Mouse (Mus musculus) retina, adult 2 months (tissue): Measurements from ENCODE around the gene Wdr12.
A peak's percentile ranks its signal among the peaks of the same experiment; 100 is the strongest.
"Not testable (repeated sequence)": the region's sequence is repeated elsewhere in the genome, so short reads cannot be mapped to it uniquely, and the experiment has no call there.

Experiments
- DNase-seq: peaks from one replicate; pipeline ENCODE4 v3.0.0-alpha.2; 2012; ENCODE audit warnings: low read depth, low spot score

Wdr12 gene

DNA sequence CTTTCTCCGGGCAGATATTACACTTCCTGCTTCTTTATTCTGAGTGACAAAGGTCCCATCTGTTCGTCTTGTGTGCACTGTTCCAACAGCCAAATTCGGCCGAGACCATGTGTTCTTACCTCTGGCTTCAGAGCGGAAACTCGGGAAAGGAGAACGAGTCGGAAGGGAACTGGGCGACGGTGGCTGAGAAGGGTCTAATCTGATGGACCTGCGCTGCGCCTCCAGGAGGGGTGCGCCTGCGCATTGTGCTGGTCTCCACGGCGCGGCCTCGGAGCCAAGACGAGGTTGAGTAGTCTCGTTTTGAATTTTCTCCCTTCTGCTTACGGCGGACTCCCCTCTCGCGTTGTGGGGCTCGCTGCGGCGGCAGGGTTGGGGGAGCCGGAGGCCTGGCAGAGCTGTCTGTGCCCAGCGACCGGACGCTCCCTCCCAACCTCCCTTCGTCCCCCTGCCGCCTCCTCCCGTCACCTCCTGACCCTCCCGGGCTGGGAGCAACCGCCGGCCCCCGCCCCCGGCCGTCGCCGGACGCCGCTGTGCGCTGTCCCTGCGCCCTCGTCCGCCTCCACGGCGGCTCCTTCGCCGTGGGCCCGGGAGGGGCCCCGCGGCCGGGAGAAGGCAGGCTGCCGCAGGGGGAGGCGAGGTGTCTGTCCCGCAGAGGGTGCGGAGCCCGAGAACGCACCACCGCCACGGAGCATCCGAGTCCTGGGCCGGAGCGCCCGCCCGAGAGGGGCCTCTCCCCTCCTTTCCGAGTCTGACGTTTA, at the start of gene Wdr12, which contains the start of gene Carf:
Gene Wdr12 (minus strand): TSS at position 622 of the 758 bp plus-strand sequence.
Gene Carf (plus strand): TSS at position 224 of the 758 bp plus-strand sequence.
- peak; percentile 93 for DNase-seq

DNA sequence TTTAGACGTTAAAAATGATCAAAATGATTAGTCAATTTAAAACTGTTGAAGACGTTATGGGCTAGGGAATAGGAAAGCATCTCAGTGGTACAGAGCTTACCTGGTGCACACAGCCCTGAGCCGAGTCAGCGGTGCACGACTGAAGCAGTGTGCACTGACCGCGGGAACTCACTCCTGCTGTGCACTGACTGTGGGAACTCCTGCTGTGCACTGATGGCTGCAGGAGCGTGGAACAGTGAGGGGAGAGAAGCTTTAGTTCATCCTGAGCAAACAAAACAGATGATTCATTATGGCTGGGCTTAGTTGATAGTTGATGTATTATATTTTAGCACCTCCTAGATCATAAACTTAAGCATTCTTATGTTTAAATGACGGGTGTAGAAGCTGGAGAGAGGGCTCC, 38.9 kb upstream of the Wdr12 start:
- DNase-seq, result no peak

DNA sequence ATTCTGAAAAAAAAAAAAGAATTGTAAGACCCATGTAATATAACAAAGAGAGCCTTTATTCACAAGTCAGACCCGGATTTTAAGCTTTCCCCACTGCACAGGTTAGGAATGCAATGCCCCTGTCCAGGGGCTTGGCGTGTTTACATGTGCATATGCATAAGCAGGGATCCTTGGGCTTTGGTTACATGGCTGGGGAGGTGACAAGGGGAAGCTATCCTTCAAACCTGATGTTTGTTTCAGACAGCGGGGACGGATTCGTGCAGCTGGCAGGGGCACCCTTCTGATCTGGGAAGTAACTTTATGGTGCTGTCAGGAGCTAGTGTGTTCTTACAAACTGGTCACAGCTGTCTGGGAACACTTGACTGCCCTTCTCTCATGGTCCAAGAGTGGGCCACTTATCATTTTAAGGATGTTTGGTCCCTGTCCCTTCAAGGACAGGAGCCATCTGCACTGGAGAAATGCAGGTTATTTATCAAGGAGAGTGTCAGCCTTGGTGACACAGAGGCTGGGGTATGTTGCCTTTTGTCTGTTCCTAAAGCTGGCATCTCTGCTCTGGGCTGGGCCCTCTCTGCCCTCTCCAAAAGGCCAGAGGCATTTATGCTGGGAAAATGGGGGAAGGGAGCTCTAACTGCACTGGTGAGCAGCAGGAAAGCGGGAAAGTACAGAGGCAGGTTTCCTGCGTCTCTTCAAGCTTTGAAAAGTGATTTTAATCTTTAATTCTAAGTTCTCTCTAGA, 19.4 kb upstream of the Wdr12 start:
- no peak for DNase-seq

DNA sequence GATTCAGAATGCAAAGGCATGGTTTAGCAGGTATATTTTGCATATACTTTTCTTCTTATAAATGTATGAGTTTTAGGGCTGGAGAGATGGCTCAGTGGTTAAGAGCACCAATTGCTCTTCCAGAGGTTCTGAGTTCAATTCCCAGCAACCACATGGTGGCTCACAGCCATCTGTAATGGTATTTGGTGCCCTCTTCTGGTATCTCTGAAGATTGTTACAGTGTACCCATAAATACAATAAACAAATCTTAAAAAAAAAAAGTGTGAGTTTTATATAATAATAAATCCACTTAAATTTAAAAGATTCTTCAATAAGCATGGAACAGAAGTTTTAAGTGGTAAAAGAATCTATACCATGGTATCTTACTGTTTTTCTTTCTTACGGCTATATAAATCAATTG, 6.1 kb upstream of the Wdr12 start:
- DNase-seq, result no peak

DNA sequence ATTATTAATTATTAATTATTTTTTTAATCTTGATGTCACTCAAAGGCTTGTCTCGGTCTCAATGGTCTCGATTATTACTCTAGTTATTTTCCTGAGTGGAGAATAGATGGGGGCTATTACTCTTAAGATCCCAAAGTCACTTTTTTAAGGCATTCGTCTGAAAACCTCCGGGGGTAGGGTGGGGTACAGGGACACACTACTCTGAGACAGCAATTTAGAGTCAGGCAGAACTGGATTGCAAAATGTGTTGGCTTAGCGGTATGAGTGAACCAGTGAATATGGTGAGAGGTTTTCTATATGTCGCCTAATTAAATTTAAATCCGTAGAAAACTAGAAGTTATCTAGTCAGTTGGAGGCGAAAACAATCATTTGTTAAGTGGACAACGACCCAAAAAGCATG, 394 bp upstream of the Wdr12 start:
- no peak for DNase-seq

DNA sequence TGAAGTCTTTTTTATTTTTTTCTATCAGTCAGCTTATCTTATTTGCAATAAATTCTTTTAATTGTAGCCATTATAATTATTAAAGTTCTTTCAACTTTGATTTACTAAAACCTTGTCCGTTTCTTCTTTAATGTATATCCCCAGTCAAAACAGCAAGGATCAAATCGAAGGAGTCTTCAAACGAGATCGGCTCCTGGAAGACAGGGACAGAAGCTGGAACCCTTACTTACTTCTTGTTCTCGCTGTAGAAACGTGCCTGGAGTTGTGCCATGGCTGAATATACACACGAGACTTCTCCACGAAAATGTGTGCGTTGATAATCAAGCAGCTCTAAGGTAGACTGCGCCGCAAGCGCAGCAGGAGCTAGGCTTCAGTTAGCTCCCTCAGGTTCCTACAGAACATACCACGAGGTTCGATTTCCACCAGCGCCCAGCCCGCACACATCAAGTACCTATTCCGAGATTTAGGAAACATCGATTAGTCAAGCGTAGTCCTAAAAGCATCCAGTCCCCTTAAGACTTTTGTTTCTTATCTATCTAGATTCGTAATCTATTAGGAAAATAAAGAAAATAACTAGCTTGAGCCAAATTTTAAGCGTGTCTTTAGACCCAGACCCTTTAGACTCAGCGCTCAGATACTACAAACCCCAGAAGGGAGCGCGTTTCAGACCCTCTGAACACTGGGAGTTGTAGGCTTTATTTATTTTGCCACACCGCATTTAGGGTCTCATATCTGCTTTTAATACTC, 995 bp downstream of the Wdr12 start:
- DNase-seq, result no peak

DNA sequence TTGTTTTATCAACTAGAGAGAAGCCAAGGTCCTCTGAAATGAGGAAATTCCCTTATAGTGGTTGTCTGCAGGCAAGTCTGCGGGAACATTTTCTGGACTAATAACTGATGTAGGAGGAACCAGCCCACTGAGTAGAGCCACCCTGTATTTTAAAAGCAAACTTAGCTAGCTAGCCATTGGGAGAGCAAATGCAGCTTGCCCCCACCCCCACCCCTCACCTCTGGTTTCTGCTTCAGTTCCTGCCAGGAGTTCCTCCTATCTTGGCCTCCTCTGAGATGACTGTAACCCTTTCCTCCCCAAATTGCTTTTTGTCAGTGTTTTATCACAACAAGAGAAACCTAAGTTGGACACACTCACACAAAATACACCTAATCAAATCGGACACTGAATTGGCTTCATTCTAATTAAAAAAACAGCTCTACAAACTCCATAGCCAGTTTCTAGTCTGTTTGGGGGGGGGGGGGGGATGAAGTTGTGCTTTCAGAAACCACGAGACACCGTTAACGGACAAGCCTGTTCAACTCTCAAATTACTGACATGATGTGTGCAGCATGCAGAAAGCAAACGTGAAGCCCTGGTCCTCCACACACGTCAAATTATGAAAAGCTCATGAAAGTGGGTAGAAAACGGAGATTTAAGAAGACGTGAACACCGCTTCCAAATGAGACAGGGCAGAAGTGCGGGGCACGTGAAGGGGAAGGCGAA, 1.7 kb downstream of the Wdr12 start:
- DNase-seq, result no peak

DNA sequence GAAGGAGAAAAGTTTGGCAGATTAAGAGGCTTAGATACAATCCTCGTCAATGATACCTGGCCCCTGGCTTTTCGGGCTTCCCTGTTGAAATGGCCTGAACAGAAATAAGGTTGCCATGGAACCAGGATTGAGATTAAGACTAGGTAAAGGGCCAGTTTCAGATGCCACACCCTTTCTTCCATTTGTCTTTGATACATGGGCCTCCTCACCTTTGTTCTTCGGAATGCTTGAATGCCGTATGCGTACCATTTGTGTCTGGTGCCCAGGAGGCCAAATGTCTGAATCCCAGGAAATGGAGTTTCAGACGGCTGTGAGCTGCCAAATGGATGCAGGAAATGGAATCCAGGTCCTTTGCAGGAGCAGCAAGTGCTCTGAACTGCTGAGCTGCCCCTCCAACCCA, 22.0 kb downstream of the Wdr12 start:
- no peak for DNase-seq

DNA sequence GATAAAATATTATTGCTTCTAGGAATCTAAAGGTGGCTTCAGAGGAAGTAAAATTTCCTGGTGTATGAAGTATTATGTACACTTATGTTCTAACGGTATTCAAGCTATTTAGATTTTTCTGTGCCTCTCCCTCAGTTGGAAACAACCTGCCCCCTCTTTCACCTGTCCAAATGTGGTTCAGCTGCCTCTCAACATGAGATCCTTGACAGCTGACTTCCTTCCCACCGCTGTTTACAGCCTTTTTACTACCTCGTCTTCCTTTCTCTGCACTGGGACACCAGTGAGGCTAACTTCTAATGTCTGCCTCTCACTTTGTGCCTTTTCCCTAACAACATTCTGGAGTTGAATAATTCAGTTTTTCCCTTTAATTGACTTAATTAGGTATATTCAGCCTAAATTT, 22.9 kb downstream of the Wdr12 start:
- no peak for DNase-seq

DNA sequence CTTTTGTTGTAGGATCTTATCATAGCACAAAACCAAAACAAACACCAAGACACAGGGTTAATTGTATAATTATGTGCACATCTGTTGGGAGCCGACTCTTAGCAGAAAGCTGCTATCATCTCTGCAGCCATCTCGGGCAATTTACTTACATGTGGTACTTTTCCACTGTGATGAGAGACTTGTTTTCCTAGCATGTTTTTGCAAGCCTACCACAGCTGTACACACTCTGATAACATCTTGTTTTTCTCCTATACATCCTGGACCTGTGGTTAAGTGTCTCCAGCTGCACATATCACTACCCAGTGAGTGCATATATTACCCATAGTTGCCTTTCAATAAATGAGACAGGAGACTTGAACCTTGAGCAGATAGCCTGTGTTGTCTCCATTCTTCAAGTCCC, 23.5 kb downstream of the Wdr12 start:
- DNase-seq, result no peak

DNA sequence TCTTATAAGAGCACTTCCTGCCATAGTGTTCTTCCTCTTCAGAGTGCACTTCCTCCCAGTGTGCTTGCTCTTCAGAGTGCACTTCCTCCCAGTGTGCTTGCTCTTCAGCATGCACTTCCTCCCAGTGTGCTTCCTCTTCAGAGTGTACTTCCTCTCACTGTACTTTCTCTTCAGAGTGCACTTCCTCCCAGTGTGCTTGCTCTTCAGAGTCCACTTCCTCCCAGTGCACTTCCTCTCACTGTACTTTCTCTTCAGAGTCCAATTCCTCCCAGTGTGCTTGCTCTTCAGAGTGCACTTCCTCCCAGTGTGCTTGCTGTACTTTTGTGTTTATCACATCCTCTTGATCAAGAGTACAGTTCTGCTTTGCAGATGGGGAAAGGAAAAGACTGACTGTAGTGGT, 27.7 kb downstream of the Wdr12 start:
- DNase-seq, result not testable (repeated sequence)

DNA sequence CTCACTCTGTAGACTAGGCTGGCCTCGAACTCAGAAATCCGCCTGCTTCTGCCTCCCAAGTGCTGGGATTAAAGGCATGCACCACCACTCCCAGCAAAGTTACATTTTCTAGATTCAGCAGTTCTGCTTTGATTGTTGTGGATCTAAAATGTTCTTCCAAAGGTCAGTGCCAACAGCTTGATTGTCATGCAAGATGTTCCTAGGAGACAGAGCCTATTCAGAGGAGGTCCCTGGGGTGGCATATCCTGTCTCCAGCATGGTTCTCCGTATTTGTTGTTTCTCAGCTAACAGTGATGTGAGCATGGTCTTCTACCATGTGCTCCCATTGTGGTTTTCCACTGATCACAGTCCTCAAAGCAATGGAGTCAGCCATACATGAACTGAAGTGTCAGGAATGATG, 42.1 kb downstream of the Wdr12 start:
- no peak for DNase-seq

DNA sequence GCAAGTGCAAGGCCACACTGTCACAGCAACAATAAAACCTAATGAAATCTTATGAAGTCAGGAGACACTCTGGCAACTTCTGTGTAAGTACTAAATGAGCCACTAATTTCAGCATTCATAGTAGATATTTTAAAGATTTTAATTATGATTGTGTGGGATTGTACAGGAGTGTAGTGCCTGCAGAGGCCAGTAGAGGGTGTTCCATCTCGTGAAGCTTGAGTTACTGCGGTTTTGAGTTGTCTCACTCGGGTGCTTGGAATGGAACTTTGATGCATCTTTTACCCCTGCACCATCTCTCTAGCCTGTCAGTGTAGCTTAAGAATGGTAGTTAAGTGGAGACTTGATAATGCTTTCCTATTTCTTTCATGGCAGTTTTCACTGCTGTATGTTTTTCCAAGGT, 43.8 kb downstream of the Wdr12 start:
- no peak for DNase-seq

DNA sequence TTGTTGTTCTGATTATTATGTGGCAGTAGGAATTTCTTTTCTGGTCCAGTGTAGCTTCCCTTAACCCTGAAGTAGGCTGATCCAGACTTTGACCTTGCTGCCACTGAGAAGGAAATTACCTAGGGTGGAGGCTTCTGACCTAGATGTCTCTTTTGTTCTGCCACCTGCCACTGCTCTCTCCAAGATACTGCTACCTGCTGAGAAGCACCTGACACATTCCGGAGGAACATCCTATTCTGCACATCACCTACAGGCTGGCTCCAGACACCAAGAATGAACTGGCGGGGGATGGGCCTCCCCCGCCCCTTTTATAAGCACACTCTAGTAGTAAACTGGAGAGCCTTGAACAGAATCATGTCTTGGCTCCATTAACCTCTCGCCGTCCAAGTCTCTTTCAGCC, 51.0 kb downstream of the Wdr12 start:
- DNase-seq, result not testable (repeated sequence)

DNA sequence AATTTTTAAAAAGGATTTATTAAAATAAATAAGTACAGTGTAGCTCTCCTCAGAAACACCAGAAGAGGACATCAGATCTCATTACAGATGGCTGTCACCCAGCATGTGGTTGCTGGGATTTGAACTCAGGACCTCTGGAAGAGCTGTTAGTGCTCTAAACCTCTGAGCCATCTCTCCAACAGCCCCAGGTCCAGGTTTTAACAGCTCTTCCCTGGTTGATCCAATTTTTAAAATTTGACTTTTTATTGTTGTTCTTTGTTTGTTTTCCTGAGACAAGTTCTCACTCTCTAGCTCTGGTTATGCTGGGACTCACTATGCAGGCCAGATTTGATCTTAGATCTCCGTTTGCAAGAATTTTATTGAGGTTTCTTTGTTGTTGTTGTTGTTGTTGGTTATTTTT, 53.9 kb downstream of the Wdr12 start:
- no peak for DNase-seq

DNA sequence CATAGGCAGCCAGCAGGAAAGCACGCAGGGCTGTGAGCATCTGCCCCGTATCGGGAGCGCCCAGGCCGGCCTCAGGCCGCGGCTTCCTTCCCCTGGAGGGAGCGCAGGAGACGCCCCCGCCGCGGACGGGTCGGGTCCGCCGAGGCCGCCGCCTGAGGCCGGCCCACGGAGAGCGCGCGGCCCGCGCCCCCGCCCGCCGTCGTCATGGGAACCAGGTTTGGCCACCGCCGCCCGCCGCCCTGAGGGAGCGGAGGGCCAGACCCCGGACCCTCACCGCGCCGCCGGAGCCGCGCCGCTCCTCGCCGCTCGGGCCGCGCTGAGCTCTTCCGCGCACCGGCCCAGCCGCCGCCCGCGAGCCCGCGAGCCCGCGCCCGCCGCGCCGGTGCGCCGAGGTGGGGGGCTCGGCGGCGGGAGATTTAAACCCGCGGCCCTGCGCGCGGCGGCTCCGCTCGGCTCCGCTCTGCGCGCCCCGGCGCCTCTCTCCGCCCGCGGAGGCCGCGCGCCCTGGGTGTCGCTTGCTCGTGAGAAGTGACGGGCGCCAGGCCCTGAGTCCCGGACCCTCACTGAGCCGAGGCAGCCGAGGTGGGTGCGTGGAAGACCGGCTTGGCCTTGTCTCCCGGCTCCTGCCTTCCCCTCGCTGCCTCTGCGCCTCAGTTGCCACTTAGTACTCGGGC, 55.5 kb downstream of the Wdr12 start, which contains the start of gene Ica1l:
Gene Ica1l (minus strand): TSS at position 389 of the 674 bp plus-strand sequence.
- DNase-seq, result no peak

DNA sequence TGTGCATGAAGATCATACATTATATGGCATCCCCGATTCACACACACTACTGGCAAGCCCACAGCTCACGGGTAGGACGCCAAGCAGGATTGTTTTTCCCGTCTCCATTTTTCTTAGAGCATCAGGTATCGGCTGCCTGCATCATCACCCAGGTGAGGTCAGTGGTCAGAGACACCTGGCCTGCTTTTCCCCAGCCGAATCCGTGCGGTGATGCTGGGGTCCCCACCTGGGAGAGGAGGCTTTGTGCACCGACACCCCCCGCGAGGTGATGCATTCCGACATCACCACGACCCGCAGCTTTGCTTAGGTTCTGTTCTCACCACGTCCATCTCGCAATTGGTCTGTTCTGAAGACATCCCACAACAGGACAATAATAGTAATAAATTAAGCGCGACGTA, 56.0 kb downstream of the Wdr12 start:
- DNase-seq, result no peak

DNA sequence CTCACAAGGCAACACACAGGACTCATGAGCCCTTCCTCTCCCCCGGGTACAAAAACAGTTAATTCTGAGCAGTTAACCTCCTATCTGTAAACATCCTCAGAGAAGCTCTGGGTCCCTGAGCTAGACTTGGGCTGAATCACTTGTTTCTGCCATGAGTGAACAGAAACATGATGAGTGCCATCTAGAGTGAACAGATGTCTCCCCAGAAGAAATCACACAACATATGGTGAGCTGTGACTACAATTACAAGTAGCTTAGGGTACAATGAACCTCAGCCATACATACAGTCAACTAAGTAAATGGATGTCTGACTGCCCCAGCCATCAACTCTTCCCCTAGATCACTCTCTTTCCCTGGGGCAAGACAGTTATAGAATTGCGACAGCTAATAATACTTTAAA, 63.4 kb downstream of the Wdr12 start:
- no peak for DNase-seq
